Mouse (Mus musculus) heart, postnatal 36 days (tissue): ENCODE measurements around the gene Plekha4. TPM values are rescaled to one million over a fixed set of nuclear protein-coding genes. Genes with fewer than 3 reads are reported as not detected.

Experiments used
- DNase-seq, 2 experiments: peaks; one replicate each; pipeline ENCODE4 v3.0.0; 2021 to 2022
- intact Hi-C: fragments of 180-260 bp; cut with DNase I; formaldehyde crosslinking; loops from one replicate; pipeline ENCODE4 v1.15.1; 2025
- total RNA-seq, 2 experiments: library from RNA; stranded (reverse); gene quantifications; 2 replicates each; pipeline ENCODE4 v1.2.3; 2021

Plekha4 gene
- total RNA-seq, 2 experiments from 2014 or later, result 2.7 to 3.2 TPM

- intact Hi-C loops, result no loop called here
- DNase-seq, result no peak
Observed at GRCm38 (mm10) chr7:45565446-45565845, 39.3 kb downstream of the Plekha4 start.

DNA sequence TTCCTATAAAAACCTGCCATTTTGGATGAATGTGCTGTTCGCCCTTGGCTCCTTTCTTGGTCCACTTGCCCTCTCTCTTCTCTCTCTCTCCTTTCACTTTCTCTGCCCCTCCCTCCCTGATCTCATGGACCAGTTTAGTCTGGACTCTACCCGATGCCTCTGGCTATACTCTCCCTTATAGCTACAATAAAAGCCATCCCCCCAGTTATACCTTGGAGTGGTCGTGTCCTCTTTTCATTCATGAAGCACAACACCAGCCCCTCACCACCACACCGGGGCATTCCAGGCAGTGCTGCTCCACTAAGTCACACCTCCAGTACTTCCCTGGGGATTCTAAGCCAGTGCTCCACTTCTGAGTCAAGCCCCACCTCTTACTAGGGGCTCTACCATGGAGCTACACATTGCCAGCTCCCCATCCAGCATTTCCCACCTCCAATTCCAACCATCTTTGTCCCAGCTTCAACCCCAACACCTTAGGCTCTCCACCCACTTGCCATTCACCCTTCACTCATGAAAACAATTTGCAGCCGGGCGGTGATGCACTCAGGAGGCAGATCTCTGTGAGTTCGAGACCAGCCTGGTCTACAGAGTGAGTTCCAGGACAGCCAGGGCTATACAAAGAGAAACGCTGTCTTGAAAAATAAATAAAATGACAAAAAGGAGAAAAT is 41.1 kb downstream of the Plekha4 start:
- no peak for DNase-seq
- intact Hi-C loops, result no loop called here

DNA sequence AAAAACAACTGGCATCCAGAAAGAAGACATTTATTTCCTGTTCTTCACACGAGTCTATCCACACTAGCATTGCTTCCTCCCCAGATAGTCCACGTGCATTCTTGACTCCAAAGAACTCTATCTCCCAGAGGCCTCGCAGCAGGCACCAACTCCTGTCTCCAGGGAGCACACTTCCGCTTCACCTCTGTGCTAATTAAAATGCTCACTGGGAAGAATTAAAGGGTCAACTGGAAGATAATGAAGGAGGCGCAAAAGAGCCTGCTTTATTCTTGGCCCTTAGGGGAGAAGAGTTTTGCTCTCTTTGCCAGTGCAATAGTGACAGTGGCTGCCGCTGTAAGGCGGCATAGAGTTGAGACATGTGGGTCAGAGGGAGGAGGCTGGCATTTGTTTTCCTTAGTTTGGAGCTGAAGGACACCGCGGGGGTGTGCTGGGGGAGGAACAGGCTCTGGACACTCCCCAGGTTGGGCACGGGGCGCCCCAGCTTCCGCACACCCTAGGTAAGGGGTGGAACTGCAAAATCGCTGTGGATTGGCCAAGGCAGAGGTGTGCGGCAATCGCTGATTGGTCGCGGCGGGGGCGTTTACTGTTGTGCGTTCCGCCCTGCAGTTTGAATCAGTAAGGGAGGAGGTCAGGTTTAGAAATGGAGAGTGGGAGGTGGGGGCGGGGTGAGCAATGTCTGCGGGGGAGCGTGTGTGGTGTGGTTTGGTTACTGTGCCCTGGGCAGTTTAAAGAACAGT is 41.8 kb downstream of the Plekha4 start:
- intact Hi-C loops, result no loop called here
- DNase-seq, result peak; percentile 84

DNA sequence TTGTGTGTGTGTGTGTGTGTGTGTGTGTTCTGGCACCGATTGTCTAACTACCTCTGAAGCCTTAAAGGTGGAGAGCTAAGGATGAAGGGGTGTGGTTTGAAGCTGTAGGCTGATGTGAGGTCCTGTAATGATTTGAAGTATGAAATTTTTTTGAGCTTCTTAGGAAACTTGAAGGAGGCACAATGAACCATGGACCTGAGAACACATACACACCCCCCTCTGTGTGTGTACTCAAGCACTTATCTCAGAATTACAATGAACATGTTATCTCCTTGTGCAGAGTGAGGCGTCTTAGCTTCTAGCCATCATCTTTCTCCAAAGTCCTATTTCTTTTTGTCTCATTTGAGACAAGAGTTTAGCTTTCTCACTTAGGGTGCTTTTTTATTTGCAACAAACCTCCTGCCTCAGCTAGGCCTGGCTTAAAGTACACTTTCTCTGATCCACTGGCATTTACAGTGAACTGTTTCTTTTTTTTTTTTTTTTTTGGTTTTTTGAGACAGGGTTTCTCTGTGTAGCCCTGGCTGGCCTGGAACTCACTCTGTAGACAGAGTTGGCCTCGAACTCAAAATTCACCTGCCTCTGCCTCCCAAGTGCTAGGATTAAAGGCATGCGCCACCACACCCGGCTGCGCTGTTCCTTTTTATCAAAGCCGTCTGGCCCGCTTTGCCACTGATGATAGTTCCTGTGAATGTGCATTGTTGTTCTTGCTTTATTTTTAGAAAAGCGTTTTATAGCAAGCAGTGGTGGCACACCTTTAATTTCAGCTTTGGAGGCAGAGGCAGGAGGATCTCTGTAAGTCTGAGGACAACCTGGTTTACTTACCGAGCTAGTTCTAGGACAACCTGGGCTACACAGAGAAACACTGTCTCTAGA is 42.7 kb downstream of the Plekha4 start:
- no peak for DNase-seq
- intact Hi-C loops, result no loop called here

- intact Hi-C loops, result no loop called here
- peak; percentile 73 to 78 for DNase-seq
Observed at GRCm38 (mm10) chr7:45570103-45570741, 44.1 kb downstream of the Plekha4 start, which contains the start of gene Bcat2. Bcat2 (plus strand) TSS chr7:45570153.

- DNase-seq, result no peak
- intact Hi-C loops, result no loop called here
Observed at GRCm38 (mm10) chr7:45571966-45572365, 45.8 kb downstream of the Plekha4 start.

- intact Hi-C loops, result no loop called here
- no peak for DNase-seq
Observed at GRCm38 (mm10) chr7:45573954-45574353, 47.8 kb downstream of the Plekha4 start.

DNA sequence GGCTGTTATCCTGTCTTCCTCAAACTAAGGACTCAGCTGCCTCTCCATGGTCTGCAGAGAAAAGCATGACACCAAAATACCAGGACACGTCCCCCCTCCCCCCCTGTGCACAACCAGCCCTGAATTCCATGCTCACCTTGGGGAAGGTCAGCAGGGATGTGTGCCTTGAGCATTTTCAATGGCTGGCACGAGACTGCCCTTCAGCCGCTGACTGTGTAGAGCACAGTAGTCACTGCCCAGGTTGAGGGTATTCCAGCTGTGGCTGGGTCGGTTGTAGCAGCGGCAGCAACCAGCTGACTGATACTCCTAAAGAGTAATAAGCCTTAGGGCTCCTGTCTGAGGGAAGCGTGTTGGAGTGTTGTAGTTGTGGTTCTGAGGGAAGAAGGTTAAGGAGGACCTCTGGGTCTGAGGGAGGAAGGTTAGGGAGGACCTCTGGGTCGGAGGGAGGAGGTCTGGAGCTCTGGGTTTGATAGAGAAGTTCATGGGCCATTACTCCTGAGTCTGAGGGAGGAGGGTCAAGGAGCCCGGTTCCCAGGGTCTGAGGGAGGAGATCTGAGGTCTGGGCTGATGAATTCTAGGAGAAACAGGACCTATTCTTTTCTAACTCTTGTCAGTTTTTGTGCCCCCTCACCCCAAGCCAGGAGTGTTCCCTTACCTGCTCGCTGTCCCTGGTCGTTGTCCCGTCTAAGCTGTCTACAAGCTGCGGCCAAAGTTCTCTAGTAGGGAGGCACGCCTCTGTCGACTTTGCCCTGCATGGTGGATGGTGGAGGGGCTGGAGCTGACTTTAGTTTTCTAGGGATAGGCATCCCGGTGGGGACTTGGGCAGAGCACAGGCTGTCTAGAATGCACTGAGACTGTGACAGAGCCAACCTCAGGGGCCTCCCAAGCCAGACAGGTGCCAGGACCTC is 48.6 kb downstream of the Plekha4 start:
- intact Hi-C loops, result no loop called here
- no peak for DNase-seq

DNA sequence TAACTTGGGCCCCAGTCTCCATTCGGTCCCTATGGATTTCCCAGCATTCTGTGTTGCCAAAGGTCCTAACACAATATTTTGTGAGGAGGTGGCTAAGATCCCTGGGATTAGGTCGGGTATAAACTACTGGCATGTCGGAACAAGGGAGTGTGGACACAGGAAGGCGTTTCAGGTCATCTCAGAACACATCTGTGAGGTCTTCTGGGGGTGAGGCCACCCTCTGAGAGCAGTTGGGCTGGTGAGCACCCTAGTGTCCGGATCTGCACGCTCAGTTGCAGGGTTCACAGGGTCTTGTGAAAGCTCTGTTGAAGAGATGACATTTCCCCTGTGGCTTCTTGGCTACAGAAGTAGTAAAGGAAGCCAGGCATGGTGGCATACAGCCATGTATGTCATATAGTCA is 59.8 kb downstream of the Plekha4 start:
- intact Hi-C loops, result no loop called here
- no peak for DNase-seq

GRCm38 (mm10) chr7:45587631-45588592 is 61.8 kb downstream of the Plekha4 start:
- intact Hi-C loops, result no loop called here
- DNase-seq, result no peak

DNA sequence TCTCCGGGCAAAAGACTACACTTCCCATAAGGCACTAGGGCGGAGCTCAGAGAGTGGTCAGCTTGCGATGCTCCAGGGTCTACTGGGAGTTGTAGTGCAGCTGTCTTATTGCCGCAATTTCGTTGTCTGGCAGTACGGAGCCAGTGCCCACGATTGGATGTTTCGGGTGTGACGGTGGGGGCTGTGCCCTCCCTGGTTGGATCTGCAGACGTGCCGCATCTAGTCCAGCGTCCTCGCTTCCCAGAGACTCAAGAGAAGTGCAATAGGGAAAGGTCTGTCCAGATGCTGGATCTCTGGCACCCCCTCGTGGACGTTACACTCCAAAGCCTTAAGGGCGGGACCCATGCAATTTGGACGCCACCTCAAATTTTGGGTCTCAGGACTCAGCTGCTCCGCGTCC is 63.0 kb downstream of the Plekha4 start:
- peak; percentile 89 to 93 for DNase-seq
- intact Hi-C loops, result loop anchor here (1.0 kb wide), 1 partner anchor 33 kb away; no protein-coding TSS in a partner anchor

DNA sequence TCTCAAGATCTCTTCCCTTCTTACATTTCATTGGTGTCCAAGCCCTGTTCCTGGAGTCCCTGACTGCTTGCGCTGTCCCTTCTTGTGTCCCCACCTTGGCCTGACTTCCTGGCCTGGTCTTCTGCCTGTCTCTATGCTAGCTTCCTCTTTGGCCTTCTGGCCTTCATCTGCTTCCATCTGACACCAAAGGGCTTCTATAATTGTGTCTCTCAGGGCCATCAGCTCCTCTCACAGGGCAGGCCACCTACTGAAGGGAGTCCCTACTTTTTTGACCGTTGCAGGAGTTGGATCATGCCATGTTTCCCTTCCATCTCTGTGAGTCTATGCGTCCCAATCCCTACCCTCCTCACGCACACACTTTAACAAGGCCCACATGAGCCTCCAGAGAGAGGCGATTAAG is 63.8 kb downstream of the Plekha4 start:
- DNase-seq, result no peak

GRCm38 (mm10) chr7:45590874-45591273 is 64.7 kb downstream of the Plekha4 start:
- intact Hi-C loops, result loop anchor here (5.0 kb wide), 1 partner anchor 36 kb away; the partner anchor contains the start of gene Rasip1
- DNase-seq, result no peak

More for the DNA sequence above, 63.8 kb downstream of the Plekha4 start:
- intact Hi-C loops, result loop anchor here (1.0 to 5.0 kb wide), 2 partner anchors 34 to 37 kb away; partner anchors contain the start of gene Rasip1

DNA sequence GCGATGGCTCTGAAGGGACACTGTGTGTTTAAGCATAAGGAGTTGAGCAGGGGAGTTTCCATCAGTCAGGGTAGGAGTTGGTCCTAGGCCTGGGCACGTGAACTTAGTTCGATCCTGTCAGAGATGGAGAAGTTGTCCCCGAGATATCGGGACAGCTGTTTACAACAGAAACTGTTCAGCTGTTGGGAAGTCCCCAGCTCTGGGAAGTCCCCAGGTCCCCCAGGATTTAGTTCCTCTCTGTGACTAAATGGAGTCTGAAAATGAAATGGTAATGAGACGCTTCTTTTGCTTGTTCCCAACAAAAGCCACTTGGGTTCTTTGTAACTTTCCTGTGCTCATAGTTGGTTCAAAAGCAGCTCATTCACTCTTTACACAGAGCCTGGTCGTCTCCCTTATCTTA is 65.8 kb downstream of the Plekha4 start:
- intact Hi-C loops, result loop anchor here (2.0 to 5.0 kb wide), 2 partner anchors 35 to 91 kb away; partner anchors contain the start of gene Rasip1
- no peak for DNase-seq

GRCm38 (mm10) chr7:45593118-45593815 is 67.1 kb downstream of the Plekha4 start:
- intact Hi-C loops, result loop anchor here (2.0 to 5.0 kb wide), 2 partner anchors 34 to 90 kb away; partner anchors contain the start of gene Rasip1
- DNase-seq, result peak; percentile 71 to 78

DNA sequence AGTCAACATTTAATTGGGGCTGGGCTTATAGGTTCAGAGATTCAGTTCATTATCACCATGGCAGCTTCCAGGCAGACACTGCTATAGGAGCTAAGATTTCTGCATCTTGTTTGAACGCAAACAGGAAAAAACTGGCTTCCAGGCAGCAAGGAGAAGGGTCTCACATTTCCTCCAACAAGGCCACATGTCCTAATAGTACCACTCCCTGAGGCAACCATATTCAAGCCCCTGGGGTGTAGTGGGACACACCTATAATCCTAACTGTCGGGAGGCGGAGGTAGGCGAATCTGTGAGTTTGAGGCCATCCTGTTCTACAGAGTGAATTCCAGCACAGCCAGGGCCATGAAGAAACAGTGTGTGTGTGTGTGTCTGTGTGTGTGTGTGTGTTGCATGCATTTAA is 69.0 kb downstream of the Plekha4 start:
- no peak for DNase-seq
- intact Hi-C loops, result loop anchor here (1.0 kb wide), 1 partner anchor 16 kb away; no protein-coding TSS in a partner anchor

DNA sequence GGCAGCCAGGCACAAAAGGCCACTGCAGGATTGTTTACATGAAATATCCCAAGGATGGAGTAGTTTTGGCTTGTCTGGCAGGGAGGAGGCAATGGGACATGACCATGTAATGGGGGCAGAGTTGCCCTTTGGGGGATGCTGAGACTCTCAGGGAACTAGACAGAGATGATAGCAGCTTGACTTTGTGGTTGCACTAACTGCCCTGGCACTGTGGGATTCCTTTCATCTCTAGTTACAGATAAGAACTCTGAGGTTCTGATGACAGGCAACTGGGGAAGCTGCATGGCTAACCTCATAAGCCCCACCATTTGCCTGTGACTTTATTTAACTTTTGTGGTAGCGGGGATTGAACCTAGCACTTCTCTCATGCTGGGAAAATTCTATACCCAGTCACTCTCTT is 70.0 kb downstream of the Plekha4 start:
- DNase-seq, result no peak
- intact Hi-C loops, result no loop called here
